Mouse (Mus musculus): Measurements from ENCODE around the gene Emcn. TPM values are rescaled to one million over a fixed set of nuclear protein-coding genes. Genes with fewer than 3 reads are reported as not detected.

Emcn gene
- total RNA-seq, 2 experiments from 2014 or later, result 62.9 TPM

GRCm38 (mm10) chr3:137415451-137416086, 74.7 kb downstream of the Emcn start:
- DNase-seq, result peak; percentile 17

- DNase-seq, result no peak
Measured at GRCm38 (mm10) chr3:137418636-137419035, 77.8 kb downstream of the Emcn start.

GRCm38 (mm10) chr3:137429516-137429915, 88.6 kb downstream of the Emcn start:
- DNase-seq, result no peak

- DNase-seq, result no peak
Measured at GRCm38 (mm10) chr3:137464902-137465629, 124.2 kb downstream of the Emcn start.

- DNase-seq, result no peak
Measured at GRCm38 (mm10) chr3:137465953-137466352, 125.1 kb downstream of the Emcn start.

- no peak for DNase-seq
Measured at GRCm38 (mm10) chr3:137466766-137467165, 125.9 kb downstream of the Emcn start.

GRCm38 (mm10) chr3:137467386-137467785, 126.5 kb downstream of the Emcn start:
- DNase-seq, result no peak

GRCm38 (mm10) chr3:137472145-137472544, 131.3 kb downstream of the Emcn start:
- DNase-seq, result no peak

GRCm38 (mm10) chr3:137479761-137480339, 139.0 kb downstream of the Emcn start:
- DNase-seq, result no peak

- no peak for DNase-seq
Measured at GRCm38 (mm10) chr3:137481157-137481556, 140.3 kb downstream of the Emcn start.

Data from heart, postnatal 4 days (tissue).